Comparison of ENCODE assay signal across 8 mouse cellular contexts in genomic region chr19:44107661-44108521, GRCm38 (mm10). TPM values are rescaled to one million over a fixed set of nuclear protein-coding genes. Genes with fewer than 3 reads are reported as not detected.
A peak's percentile ranks its signal among the peaks of the same experiment; 100 is the strongest.
DNase-seq lines count a peak whose midpoint lies in the region.

No protein-coding gene starts in this region.

- H3K27me3 ChIP-seq in megakaryocyte, embryonic 14.5 days (replicated peaks) = no peaks in the 10 kb centered on the region

- no peaks in the 10 kb centered on the region for H3K9me3 ChIP-seq in megakaryocyte, embryonic 14.5 days

- peaks cover 44% of the 10 kb centered on the region for H3K36me3 ChIP-seq in megakaryocyte, embryonic 14.5 days (replicated peaks; ENCODE audit: low read length)

- peaks cover 57% of the 10 kb centered on the region for H3K4me1 ChIP-seq in megakaryocyte, embryonic 14.5 days

- peak overlapping the region; percentile 100 for H3K4me3 ChIP-seq in megakaryocyte, embryonic 14.5 days (replicated peaks)

- DNase-seq in cerebellum, adult 11-12 months = peak; percentile 15
- DNase-seq in cerebellum, adult 18-20 months = no peak
- DNase-seq in spleen, postnatal 10 days (ENCODE audit: low spot score in 2 of 2) = peak; percentile 26 to 34
- no peak for DNase-seq in spleen, postnatal 4 days (ENCODE audit: low spot score in 2 of 2)
- DNase-seq in heart, postnatal 4 days = peak; percentile 14
- DNase-seq in adrenal gland, adult 2 months = no peak
- DNase-seq in cerebellum, adult 11 months = no peak

RNA-seq across cellular contexts. Expression of gene Chuk, which starts 0.6 kb away (rescaled TPM):
- 10 to 100 TPM; 33.4 to 33.9 TPM for total RNA-seq in heart, postnatal 4 days (2021)
- 4.1 and 4.9 TPM in 2 replicates for polyA plus RNA-seq in megakaryocyte, embryonic 14.5 days (2012; ENCODE audit: insufficient read depth, low replicate concordance)
- 10 to 100 TPM; 48.7 to 78.2 TPM for total RNA-seq in adrenal gland, adult 2 months (2021)
- polyA plus RNA-seq in adrenal gland, adult 2 months (2012; rRNA removed) = 8.9 and 10.5 TPM in 2 replicates

RNA-seq across cellular contexts. Expression of gene Cwf19l1, which starts 27.8 kb away (rescaled TPM):
- 10 to 100 TPM; 13.9 to 14.9 TPM for total RNA-seq in heart, postnatal 4 days (2021)
- 2.3 and 3.5 TPM in 2 replicates for polyA plus RNA-seq in megakaryocyte, embryonic 14.5 days (2012; ENCODE audit: insufficient read depth, low replicate concordance)
- 10 to 100 TPM; 16.5 to 25.4 TPM for total RNA-seq in adrenal gland, adult 2 months (2021)
- polyA plus RNA-seq in adrenal gland, adult 2 months (2012; rRNA removed) = 3.3 and 6.2 TPM in 2 replicates

RNA-seq across cellular contexts. Expression of gene Erlin1, which starts 38.3 kb away (rescaled TPM):
- 1 to 10 TPM; 8.9 to 9.5 TPM for total RNA-seq in heart, postnatal 4 days (2021)
- 2.2 TPM in 1 of 2 replicates, not detected in the other for polyA plus RNA-seq in megakaryocyte, embryonic 14.5 days (2012; ENCODE audit: insufficient read depth, low replicate concordance)
- total RNA-seq in adrenal gland, adult 2 months (2021) = 10 to 100 TPM; 17.7 to 25.2 TPM
- polyA plus RNA-seq in adrenal gland, adult 2 months (2012; rRNA removed) = 2.0 and 2.2 TPM in 2 replicates

RNA-seq across cellular contexts. Expression of gene Bloc1s2, which starts 38.4 kb away (rescaled TPM):
- 10 to 100 TPM; 18.7 to 19.6 TPM for total RNA-seq in heart, postnatal 4 days (2021)
- polyA plus RNA-seq in megakaryocyte, embryonic 14.5 days (2012; ENCODE audit: insufficient read depth, low replicate concordance) = 29.4 and 133 TPM in 2 replicates
- 10 to 100 TPM; 21.1 to 23.9 TPM for total RNA-seq in adrenal gland, adult 2 months (2021)
- polyA plus RNA-seq in adrenal gland, adult 2 months (2012; rRNA removed) = 6.5 and 12.9 TPM in 2 replicates

Comparison
In these comparisons a context has a peak if more than half of its experiments do, and no peak if none do; other contexts are left out.
1. DNase-seq: peak in cerebellum, adult 11-12 months (single experiment), spleen, postnatal 10 days (2 of 2) and heart, postnatal 4 days (single experiment); none in cerebellum, adult 18-20 months (0 of 2), spleen, postnatal 4 days (0 of 2), adrenal gland, adult 2 months (single experiment) and cerebellum, adult 11 months (single experiment).